Mouse (Mus musculus): ENCODE measurements around the gene Rbms2.
A peak's percentile ranks its signal among the peaks of the same experiment; 100 is the strongest.
"Not testable (repeated sequence)": the region's sequence is repeated elsewhere in the genome, so short reads cannot be mapped to it uniquely, and the experiment has no call there.

Rbms2 gene

DNA sequence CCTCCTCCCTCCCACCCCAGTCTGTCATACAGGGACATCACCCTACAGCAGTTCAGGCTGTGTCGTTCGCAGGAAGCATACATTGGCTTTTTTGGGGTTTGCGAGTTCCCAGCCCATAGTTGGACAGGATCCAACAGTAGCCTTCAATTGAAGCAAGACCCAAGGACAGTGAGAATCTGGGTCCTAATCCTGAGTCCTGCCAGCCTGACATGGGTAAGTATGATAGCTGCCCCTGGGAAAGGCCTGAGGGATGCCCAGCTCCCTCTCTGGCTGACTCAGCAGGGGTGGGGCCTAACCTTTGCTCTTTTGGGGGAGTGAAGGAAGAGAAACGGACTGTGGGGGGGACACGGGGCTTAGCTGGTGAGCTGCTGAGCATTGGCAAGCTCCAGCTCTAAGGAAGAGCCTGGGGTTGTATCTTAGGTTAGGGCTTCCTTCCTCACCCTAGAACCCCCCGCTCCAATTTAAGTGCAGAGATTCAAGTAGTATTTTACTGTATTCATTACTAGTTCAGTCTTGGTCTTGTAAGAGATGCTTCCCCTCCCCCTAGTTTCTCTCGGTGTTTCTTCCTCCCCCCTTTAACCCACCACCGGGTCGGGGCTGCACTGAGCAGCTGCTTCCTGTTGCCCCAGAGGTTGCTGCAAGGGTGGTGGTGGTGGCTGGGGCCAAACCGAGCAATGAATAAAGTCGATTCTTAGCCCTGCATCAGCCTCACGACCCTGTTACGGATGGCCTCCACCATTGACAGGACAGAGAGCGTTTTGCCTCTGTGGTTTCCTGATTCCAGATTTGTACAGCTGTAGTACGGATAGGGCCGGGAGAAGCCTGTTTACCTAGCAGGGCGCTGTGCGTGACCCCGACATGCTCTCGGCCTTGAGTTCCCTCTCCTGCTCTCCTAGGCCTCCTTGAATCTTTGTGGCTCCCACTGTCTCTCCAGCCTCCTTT lies 88.3 kb downstream of the Rbms2 start, which contains the start of gene Baz2a:
Gene Baz2a, plus strand, starts transcription at position 14 of the 942 bp plus-strand sequence.
- DNase-seq (ENCODE audit: low spot score): no peak

DNA sequence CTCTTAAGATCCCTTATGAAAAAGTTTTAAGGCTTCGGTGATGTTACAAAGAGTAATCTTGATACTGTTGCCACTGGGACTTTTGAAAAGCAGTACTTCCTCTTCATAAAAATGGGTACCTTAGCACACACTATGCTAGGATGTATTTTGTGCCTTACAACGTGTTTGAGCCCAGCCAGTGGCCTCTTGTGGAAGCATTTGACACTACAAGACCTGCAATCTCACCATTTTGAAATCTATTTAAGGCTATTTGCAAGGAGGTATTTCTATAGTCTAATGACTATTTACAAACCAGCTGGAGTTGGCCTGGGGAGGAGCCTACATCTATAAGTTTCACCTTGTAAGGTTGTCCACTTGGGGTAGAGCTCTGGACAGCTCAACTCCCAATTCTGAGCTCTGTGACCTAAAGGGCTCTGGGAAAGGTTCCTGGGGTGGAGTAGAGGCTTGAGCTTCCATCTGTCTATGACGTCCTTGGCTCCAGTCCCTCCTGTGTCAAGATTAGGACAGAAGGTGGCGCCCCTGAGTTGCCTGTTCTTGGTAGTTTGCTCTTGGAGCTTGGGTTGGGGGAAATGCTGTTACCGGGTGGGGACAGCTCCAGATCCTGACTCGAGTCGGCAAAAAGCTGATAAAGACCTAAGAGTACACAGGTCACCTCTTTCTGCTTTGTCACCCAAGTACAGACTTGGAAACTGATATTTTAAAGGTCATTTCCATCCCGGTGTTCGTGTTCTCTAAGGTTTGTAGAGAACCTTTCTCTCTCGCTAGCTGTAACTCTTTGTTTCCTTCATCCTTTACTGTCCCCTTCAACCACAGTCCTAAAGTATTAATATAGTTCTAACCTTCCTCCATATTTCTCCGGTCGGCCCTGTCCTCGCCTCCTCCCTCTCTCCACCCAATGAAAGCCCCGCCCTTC lies 89.2 kb downstream of the Rbms2 start:
- DNase-seq (ENCODE audit: low spot score): peak; percentile 84

DNA sequence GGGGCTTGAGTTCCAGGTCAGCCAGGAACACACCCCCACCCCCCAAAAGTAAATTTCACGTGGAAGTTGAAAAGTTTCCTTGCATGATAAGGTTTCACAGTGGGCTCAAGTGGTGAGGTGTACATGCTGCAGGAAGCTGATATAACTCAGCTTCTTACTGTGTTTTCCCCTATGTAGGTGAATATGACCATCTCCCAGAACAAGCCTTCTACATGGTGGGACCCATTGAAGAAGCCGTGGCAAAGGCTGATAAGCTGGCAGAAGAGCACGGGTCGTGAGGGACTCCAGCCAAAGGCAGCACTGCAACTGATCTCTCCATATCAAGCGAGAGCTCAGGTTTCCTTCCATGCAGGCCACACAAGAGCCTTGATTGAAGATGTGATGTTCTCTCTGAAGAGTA lies 90.3 kb downstream of the Rbms2 start:
- no peak for DNase-seq (ENCODE audit: low spot score)

DNA sequence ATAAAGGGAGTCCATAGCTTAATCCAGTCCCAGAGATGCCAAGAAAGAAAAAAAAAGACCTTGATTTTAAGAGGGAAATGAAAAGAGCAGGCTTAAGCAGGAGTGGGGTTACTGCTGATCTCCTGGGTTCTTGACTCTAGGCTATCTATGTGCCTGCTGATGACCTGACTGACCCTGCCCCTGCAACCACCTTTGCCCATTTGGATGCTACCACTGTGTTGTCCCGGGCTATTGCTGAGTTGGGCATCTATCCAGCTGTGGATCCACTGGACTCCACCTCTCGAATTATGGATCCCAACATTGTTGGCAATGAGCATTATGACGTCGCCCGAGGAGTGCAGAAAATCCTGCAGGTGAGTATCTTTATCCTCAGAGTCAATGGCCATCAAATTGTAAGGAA lies 91.9 kb downstream of the Rbms2 start:
- DNase-seq (ENCODE audit: low spot score): no peak

DNA sequence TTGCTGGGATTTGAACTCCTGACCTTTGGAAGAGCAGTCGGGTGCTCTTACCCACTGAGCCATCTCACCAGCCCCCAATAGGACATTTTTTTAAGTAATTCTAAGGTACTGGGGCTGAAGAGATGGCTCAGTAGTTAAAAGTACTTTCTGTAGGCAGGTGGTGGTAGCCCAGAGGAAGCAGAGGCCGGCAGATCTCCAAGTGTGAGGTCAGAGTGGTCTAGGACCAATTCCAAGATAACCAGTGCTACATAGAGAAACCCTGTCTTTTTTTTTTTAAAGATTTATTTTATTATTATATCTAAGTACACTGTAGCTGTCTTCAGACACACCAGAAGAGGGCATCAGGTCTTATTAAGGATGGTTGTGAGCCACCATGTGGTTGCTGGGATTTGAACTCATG lies 92.9 kb downstream of the Rbms2 start:
- not testable (repeated sequence) for DNase-seq (ENCODE audit: low spot score)

GRCm38 (mm10) chr10:128086391-128086790 lies 93.7 kb downstream of the Rbms2 start:
- DNase-seq (ENCODE audit: low spot score): no peak

GRCm38 (mm10) chr10:128084160-128084559 lies 95.9 kb downstream of the Rbms2 start:
- DNase-seq (ENCODE audit: low spot score): no peak

DNA sequence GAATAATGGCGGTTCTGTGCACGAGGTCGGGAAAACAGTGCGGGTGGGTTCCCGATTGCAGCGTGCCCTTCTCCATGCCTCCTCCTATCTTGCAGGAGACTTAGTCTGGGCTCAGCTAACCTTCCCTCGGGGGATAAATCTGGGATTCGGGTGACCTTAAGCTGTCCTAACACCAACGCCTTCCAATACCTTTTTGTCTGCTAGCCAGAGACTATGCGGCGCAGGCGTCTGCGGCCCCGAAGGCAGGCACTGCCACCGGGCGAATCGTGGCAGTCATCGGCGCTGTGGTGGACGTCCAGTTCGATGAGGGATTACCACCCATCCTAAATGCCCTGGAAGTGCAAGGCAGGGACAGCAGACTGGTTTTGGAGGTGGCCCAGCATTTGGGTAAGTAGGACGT lies 96.4 kb downstream of the Rbms2 start:
- DNase-seq (ENCODE audit: low spot score): no peak

DNA sequence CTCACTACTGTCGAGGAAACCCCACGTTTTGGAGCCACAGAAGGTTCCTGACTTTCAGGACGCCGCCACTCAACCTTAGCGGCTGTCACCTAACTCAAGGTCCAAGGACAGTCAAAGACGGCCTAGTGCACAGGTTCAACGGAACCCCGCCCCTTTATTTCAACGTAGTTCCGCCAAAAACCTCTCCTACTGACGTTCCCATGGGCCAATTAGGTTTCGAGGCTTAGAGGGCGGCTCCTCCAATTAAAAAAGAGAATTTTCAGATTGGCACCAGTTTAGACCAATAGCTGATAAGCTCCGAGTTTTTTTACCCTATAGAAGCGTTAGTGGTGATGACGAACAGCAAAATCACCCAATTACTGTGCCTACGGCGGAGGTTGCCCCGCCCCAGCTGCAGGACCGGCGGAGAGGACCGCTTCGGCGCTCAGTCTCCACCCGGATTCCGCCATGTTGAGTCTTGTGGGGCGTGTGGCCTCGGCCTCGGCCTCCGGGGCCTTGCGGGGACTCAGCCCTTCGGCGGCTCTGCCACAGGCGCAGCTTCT lies 97.1 kb downstream of the Rbms2 start, which contains the start of gene Atp5b:
Gene Atp5b, plus strand, starts transcription at position 394 of the 542 bp plus-strand sequence.
- peak; percentile 99 for DNase-seq (ENCODE audit: low spot score)

GRCm38 (mm10) chr10:128082477-128082808 lies 97.7 kb downstream of the Rbms2 start:
- DNase-seq (ENCODE audit: low spot score): no peak

GRCm38 (mm10) chr10:128081807-128082476 lies 98.2 kb downstream of the Rbms2 start:
- DNase-seq (ENCODE audit: low spot score): no peak
